Mouse (Mus musculus) yolk sac, embryonic 10.5 days (tissue): ENCODE results near the gene Rbx1.
A peak's percentile ranks its signal among the peaks of the same experiment; 100 is the strongest.
"Not testable (repeated sequence)": the region's sequence is repeated elsewhere in the genome, so short reads cannot be mapped to it uniquely, and the experiment has no call there.

Experiments
- DNase-seq: peaks from one replicate; pipeline ENCODE4 v3.0.0-alpha.2; 2017; ENCODE audit warnings: low spot score

Rbx1 gene

DNA sequence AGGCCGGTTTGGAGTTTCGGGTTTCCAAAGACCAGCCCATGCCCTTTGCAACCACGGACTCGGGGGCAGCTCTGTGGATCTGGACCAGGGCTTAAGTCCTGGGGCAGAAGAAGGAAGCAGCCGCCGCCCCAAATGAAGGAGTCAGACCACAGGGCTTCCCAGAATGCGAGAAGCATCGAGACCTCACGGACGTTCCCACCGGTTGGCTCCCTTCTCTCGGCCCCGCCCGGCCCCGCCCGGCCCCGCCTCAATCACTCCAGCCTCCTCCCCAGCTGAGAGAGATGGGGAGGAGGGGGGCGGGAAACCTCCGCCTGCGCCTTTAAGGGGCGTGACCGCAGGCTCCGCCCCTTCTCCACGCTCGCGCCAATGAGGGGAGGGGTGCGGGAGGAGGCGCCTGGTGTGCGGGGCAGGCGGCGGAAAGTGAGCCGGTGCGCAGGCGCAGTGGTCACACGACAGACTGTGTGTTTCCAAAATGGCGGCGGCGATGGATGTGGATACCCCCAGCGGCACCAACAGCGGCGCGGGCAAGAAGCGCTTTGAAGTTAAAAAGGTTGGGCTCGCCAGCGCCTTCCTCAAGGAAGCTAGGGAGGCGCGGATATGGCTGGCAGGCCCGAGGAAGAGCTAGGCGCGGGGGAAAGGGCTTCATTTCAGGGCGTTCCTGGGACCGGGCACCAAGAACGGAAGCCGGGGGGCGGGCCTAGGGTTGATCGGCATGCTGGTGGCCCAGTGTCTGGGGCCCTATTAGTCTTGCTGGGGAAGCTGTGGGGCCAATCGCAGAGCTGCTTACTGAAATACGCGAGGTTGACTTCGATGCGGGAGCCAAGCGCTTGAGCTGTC is at the start of gene Rbx1:
Gene Rbx1, plus strand, starts transcription at position 396 of the 837 bp plus-strand sequence.
- DNase-seq: peak; percentile 99

DNA sequence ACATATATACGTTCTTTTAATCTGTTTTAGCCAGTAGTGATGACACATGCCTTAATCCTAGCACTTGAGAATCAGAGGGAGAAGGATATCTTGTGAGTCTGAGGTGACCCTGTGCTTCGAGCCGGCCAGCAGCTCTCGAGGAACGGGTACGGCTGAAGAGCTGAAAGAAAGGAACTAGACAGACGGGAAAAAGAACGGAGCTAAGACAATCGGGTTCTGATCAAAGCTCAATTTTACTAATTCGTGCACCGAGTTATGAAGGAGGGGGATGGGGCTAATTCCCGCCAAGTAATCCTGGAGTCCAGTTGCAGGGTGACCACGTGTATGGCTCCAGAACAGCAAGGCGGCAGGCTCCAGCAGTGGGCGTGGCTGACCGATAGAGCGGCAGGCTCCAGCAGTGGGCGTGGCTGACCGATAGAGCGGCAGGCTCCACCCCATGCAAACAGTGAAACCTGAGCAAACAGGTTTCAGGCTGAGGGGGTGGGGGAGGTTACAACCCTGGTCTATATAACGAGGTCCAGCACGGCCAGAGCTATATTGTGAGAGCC is 49.3 kb upstream of the Rbx1 start:
- DNase-seq: peak; percentile 81

DNA sequence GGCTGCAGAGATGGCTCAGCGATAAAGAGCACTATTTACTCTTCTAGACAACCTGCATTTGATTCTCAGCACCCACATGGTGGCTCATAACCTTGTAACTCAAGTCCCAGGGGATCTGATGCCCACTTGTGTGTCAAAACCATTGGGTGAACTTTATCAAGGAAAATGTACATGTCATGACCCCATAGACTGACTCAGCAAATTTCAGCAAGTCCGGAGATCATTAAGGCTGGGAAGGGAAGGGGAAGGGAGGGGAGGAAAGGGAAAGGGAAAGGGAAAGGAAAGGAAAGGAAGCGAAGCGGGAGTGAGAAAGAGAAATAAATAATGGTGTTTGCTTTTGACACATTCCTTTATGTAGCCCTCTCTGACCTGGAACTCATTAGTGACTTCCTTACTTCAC is 48.0 kb upstream of the Rbx1 start:
- DNase-seq: no peak

DNA sequence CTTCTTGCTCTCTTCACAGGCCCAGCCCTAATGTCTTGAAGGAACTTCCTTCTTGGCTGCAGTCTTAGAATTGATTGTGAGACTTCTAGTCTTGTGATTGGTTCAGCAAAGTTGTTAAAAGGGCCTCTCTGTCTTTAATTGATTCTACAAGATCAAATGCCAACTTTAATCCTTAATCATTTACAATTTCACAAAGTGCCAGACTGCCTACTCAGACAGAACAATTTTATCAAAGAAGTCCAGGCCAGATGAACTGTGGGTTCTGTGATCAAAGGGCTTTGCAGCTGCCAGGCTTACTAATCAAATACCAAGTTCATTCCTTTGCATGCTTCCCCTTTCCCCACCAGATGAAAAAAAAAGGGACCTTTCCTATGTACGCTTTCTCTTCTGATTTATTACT is 44.6 kb upstream of the Rbx1 start:
- DNase-seq: no peak

DNA sequence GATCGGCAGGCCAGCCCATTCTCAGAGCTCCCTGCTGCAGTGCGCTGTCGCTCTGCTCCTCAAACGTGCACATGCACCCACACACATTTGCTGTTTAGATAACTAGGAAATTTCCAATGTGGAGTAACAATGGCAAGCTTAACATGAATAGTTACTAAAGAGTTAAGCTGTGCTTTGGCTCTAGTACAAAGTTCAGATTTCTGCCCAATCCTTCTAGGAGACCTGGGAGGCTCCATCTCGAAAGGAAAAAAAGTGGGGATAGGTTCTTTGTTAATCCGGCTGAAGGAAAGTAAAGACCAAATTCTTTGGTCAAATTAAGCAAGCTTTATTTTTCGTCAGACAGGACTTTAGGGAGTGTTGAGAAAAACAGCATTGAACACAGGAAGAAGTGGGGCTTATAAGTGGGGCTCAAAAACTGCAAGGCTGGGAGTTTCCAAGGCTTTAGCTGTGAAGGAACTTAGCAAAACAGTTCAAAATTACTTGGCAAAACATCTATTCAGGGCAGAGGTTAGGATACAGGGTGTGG is 43.9 kb upstream of the Rbx1 start:
- DNase-seq: peak; percentile 31

DNA sequence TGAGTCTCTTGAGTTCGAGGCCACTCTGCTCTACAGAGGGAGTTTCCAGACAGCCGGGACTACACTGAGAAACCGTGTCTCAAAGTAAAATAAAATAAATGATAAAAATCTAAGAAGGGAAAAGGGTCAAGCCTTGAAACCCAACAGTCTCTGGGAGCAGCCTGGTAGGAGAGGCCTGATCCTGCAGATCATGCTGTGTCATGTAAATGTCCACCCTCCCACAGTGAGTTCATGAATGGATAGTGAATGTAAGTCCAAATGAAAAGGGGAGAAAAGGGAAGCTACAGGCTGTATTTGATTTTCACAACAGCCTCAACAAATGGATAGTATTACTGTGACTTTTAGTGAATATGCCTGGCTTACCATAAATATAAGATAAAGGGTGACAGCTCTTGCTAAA is 40.8 kb upstream of the Rbx1 start:
- no peak for DNase-seq

DNA sequence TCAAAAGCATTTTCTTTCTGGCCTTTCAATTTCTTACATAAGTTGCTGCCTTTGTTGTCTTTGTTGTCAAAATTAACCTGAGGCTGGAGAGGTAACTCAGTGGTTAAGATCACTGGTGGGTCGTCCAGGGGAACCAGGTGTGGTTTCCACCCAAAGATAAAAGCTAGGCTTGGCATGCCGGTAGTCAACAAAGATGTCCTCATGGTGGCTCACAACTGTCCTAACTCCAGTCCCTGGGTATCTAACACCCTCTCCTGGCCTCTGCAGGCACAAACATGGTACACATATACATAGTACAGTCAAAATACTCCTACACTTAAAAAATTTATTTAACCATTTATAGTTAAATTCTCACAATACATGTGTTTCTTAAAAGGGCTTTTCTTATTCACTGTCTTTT is 38.1 kb upstream of the Rbx1 start:
- no peak for DNase-seq

DNA sequence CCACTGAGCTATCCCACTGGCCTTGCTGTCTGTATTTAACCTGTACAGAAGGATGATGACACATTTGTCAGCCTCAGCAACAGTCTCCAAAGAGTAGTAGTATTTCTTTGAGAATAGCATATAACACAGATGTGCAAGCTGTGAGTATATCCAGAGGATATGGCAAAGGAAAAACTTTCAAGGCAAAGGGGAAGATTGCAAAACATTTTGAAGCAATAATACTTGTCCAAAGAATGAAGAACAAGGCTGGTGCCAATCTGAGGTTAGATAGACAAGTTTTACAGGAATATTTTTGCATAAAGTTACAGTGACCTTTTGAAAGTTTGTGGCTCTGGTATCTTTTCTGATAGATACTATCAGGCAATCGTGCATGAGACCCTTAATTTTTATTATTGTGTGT is 34.9 kb upstream of the Rbx1 start:
- DNase-seq: no peak

DNA sequence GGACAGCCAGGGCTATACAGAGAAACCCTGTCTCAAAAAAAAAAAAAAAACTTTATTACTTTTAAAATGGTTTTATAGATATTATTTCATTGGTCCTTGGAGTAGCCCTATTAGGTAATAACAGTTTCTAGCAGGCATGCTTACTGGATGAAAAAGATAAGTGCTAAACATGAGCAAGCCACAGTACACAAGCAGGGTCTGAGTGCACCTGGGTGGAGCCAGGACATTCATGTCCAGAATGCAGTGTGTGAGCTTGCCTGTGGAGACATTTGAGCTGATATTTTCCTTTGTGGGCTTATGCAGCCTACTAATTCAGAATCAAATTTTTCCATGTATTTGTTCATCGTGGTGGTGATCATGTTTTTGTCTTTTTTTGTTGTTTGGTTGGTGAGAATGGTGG is 27.8 kb upstream of the Rbx1 start:
- no peak for DNase-seq

DNA sequence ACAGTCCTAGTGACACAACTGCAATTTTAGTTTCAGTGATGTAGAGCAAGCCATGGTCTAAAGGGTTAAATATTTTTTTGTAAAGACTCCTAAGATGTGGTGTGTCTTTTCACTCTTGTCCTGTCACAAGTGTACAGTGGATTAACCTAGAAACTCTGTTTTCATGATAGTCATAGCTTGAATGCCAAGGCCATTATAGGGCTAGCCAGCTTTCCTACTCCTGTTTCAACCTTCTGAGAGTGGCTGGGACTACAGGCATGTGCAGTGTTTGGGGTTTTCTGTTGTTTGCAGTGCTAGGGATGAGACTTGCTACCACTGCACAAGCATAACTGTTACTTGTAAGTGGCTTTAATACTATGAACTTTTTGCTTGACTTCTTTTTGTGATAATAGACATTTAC is 26.9 kb upstream of the Rbx1 start:
- DNase-seq: no peak

DNA sequence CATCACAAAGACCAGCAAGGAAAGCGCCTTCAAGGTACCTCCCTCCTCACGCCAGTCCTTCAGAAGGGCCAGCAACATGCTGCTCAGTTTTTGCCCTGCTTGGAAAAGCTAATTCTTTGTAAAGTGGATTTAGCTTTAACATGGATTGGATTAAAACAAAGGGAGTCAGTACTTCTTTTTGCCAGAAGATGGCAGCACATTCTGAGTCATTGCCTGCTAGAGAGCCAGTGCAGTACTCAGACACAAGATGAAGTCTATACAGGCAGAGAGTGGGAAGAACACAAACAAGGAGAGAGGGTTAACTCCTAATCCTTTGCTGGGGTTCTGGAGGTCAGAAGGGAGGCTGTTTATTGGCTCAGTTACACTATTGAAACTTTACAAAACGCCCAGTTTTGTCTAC is 17.6 kb upstream of the Rbx1 start:
- DNase-seq: peak; percentile 55

DNA sequence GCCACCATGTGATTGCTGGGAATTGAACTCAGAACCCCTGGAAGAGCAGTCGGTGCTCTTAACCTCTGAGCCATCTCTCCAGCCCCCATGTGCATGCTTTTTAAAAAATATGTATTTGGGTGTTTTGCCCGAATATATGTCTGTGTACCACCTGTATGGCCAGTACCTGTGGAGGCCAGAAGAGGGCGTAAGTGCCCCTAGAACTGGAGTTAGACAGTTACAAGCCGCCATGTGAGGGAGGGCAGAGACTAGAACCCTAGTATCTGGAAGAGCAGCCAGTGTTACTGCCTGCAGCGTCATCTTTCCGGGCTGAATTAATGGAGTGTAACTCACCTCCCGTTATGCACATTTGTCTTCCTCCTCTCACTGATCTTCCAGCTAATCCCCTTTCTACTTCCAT is 4.6 kb upstream of the Rbx1 start:
- DNase-seq: no peak

DNA sequence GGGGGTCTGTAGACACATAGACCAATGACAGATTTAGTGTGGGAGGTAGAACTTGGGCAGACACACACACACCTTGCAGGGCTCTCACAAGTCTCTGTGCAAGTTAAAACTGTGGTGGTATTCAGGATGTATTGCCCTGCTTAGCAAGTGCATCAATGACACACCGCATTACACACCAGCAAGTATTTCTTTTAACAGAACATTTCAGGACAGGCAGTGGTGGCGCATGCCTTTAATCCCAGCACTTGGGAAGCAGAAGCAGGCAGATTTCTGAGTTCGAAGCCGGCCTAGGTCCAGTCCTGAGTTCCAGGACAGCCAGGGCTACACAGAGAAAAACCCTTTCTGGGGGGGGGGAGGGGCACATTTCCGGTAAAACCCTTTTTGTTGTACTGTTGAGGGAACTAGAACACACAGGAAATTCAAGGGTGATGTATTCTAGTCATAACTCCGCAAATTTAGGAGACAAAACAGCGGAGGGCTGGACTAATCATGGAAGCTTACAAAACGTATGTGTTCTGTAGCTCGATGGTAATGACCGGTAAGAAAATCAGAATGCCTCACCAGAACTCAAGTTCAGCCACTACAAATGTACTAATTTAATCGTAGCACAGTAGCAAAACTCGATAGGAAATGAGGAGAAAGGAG is 958 bp upstream of the Rbx1 start:
- DNase-seq: no peak

DNA sequence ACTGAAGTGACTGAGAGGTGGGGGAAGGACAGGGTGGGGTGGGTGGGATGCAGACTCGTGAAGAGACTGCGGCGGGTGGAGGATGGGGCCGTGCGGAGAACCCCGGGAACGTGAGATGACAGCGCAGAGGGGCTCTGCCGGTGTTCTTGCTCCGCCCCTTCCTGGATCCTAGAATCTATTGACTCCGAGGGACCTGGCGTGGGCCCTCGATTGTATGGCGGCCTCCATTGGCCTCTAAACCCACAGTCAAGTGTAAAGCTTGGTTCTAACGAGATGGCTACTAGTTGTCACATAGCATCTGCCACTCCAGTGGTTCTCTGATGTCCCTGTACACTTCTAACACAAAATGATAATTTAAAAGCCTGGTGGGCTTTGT is 630 bp downstream of the Rbx1 start:
- no peak for DNase-seq

DNA sequence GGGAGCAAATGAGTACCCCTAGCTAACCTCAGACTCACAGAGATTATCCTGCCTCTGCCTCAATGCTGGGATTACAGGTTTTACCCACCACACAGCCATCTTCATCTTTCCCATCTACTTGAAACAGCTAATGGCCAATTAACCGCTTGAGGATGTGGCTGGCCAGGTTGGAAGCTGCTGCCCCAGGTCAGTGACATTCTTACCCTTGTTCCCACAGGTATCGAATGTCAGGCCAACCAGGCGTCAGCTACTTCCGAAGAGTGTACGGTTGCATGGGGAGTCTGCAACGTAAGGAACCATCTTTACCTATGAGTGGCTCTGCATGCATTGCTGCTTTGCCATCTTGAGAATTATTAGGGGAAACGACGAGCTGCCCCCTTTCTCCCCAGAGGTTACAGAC is 4.6 kb downstream of the Rbx1 start:
- no peak for DNase-seq

DNA sequence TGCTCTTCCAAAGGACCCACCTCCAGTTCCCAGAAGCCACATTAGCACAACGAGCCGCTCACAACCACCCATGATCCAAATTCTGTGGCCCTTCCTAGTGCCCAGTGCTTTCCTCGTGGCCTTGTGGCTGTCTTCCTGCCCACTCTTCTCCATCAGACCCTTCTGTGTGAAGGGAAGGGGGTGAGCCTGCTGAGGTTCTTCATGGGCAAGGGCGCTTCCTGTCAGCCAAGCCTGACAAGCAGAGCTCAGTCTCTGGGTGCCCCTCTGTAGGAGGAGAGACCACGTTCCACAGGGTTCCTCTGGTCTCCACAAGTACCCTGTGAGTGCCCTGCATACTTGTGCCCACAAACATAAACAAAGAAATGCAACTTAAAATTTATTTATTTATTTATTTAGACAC is 6.2 kb downstream of the Rbx1 start:
- DNase-seq: no peak

DNA sequence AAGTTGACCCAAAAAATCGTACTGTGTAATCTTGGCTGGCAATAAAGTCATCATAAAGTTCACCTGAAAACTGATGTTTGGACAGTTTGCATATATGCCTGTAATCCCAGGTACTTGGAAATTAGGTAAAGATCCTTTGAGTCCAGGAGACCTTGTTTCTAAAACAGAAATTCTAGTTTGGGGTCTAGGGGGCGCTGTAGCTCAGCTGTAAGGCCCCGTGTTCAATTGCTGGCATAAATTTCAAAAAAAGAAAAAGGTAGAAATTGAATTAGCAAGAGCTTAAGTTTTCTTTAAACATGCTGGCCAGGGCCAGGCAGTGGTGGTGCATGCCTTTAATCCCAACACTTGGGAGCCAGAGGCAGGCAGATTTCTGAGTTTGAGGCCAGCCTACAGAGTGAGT is 9.6 kb downstream of the Rbx1 start:
- DNase-seq: no peak

DNA sequence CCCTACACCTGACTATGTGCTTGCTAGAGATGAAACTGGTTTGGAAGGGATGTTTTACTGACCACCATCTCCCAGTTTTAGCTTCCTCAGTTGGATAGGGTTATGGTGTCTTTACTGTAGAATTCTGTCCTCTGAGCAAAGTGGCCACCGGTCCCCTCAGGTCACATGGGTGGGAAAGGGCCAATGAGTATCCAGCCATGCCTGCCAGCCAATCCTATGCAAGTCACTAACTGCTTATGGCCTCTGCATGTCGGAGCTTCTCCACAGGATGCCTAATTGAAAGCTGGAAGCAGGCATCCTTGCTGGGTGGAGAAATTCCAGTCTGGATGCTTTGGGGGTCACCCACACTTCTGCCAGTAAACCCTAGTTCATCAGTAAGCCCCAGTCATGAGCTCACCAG is 10.5 kb downstream of the Rbx1 start:
- no peak for DNase-seq

DNA sequence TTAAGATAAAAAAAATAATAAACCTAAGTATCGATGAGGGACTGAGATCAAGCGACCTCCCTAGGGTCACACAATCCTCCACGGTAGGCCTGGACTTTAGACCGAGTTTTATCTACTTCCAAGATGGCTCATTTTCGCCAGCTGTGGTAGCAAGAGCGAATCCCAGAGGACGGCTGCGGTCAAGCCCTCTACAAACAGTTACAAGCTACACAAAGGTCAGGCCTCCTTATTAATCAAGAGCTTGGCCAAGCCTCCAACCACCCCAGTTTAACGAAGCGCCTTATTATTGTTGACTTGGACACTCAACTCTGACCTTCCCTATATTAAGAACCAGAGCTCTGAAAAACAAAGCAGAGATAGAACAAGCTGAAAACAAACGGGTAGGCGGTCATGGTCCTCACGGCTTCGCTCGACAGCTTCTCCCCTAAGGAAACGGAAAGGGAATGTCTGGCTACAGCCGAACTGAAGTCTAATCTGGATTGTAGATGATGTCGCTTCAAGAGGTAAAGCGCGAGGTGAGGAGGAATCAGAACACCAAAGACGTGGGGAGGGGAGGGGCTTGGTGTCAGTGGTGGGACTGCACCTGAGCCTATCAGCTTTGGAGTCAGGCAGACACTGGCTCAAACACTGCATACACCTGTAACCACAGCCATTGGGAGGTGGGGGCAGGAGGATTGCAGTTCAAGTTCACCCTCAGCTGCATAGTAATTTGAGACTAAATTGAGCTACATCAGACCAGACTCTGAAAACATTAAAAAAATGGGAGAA is 13.5 kb downstream of the Rbx1 start:
- peak; percentile 68 for DNase-seq

DNA sequence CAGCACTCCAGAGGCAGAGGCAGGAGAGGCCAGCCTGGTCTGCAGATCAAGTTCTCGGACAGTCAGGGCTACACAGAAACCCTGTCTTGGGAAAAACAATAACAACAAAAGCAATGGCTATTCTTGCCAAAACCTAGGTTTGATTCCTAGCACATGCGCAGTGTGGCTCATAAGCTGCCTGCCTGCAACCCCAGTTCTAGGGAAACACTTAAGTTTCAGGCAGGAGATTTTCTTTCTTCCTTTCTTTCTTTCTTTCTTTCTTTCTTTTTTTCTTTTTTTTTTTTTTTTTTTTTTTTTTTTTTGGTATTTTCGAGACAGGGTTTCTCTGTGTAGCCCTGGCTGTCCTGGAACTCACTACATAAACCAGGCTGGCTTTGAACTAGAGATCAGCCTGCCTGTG is 14.2 kb downstream of the Rbx1 start:
- DNase-seq: not testable (repeated sequence)

DNA sequence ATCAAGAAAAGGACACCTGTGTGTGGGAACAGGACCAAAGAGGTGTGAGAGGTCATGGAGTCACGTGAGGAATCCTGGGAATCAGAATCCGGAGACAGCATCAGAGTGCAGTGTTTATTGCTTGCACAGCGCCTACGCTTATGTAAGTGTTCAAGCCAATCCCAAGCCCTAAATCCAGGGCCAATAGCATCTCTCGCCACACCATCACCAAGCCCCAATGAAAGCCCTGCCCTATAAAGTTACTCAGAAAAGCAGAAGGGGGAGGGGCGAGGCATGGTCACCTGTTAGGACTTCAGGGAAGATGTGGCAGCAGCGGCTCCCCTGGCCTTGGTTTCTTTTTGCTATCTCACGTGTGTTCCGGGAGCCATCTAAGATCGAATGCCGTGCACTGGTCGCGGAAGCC is 14.9 kb downstream of the Rbx1 start:
- peak; percentile 32 for DNase-seq

DNA sequence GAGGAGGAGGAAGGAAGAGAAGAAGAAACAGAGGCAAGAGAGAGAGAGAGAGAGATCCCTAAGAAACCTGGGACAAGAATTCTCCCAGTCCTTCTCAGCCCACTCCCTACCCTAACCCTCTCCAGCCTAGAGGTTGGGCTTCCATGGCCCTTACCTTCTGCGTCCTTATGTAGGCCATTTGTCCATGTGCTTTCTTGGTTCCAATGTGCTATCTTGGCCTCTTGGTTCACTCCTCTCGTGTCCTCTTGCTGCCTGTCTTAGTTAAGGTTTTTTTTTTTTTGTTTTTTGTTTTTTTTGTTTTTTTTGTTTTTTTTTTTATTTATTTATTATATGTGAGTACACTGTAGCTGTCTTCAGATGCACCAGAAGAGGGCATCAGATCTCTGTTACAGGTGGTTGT is 16.9 kb downstream of the Rbx1 start:
- DNase-seq: no peak

DNA sequence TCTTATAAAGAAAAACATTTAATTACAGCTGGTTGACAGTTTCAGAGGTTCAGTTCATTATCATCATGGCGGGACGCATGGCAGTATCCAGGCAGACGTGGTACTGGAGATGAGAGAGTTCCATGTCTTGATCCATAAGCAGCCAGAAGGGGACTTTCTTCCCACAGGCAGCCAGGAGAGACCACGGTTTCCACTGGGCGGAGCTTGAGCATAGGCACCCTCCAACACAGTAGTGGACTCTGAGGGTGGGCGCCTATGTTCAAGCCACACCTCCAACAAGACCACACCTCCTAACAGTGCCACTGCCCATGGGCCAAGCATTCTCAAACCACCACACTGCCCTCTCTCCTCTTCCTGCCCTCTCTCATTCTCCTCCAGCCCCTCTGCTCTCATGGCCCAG is 17.6 kb downstream of the Rbx1 start:
- DNase-seq: no peak
